Mouse (Mus musculus) ES-E14 (cell line): ENCODE data around the gene Lyrm9. TPM values are rescaled to one million over a fixed set of nuclear protein-coding genes. Genes with fewer than 3 reads are reported as not detected.

Experiments used
- DNase-seq: peaks from one replicate; pipeline ENCODE4 v3.0.0-alpha.2; 2013; ENCODE audit warnings: low read depth, low spot score
- H3K27ac ChIP-seq: 2 replicates; pipeline ENCODE4 v1.5.1; 2012; ENCODE audit warnings: low read depth, mild to moderate bottlenecking, low read length, moderate library complexity, mixed read lengths; ENCODE audit not compliant: poor library complexity, insufficient read depth, severe bottlenecking
- H3K36me3 ChIP-seq: 2 replicates; pipeline ENCODE4 v1.6.1; 2012; ENCODE audit warnings: mild to moderate bottlenecking, low read length, moderate library complexity, mixed read lengths; ENCODE audit not compliant: control insufficient read depth, poor library complexity, insufficient read depth, severe bottlenecking
- H3K4me1 ChIP-seq, 2 experiments: fragments of 150-350 bp in 1 of 2; sonication (generic) in 1 of 2; 2 replicates each; pipeline ENCODE4 v1.6.1; 2012; ENCODE audit warnings: low read length in 2 of 2, mild to moderate bottlenecking in 1 of 2, mixed read lengths in 1 of 2; ENCODE audit not compliant: control insufficient read depth in 2 of 2, insufficient read depth in 2 of 2, poor library complexity in 1 of 2
- H3K4me3 ChIP-seq, 2 experiments: fragments of 150-350 bp in 1 of 2; sonication (generic) in 1 of 2; 2 replicates each; pipeline ENCODE4 v1.5.1; 2012; ENCODE audit warnings: low read length in 2 of 2, low read depth in 1 of 2, mild to moderate bottlenecking in 1 of 2, mixed read lengths in 1 of 2; ENCODE audit not compliant: insufficient read depth in 1 of 2, poor library complexity in 1 of 2, severe bottlenecking in 1 of 2
- H3K9ac ChIP-seq: 2 replicates; pipeline ENCODE4 v1.6.1; 2012; ENCODE audit warnings: low read depth, mild to moderate bottlenecking, low read length, mixed read lengths; ENCODE audit not compliant: poor library complexity, insufficient read depth, severe bottlenecking
- H3K9me3 ChIP-seq: fragments of 150-350 bp; sonication (generic); 2 replicates; pipeline ENCODE4 v1.6.1; 2012; ENCODE audit warnings: low read depth, mild to moderate bottlenecking, low read length; ENCODE audit not compliant: control insufficient read depth, insufficient read depth
- CHD2 ChIP-seq: IDR thresholded peaks from 2 replicates; pipeline ENCODE4 v1.6.1; 2014; ENCODE audit warnings: mild to moderate bottlenecking, low read depth, low read length, inconsistent platforms
- HCFC1 ChIP-seq: IDR thresholded peaks from 2 replicates; pipeline ENCODE4 v1.6.1; 2012; ENCODE audit warnings: low read length, inconsistent platforms, borderline replicate concordance; ENCODE audit not compliant: insufficient read depth
- MAFK ChIP-seq: IDR thresholded peaks from 2 replicates; pipeline ENCODE4 v1.6.1; 2014; ENCODE audit warnings: mild to moderate bottlenecking, low read depth, low read length, inconsistent platforms; ENCODE audit not compliant: insufficient read depth
- ZC3H11A ChIP-seq: IDR thresholded peaks from 2 replicates; pipeline ENCODE4 v1.6.1; 2012; ENCODE audit warnings: low read depth, mild to moderate bottlenecking, inconsistent platforms, low read length, borderline replicate concordance
- ZNF384 ChIP-seq: IDR thresholded peaks from 2 replicates; pipeline ENCODE4 v1.6.1; 2012; ENCODE audit warnings: low read depth, low read length, inconsistent platforms
- in situ Hi-C, 2 experiments: fragments of 600-800 bp; cut with MboI; formaldehyde crosslinking; loops; one replicate each; pipeline ENCODE4 v1.15.1; 2025; ENCODE audit warnings: low sequenced_read_pairs in 2 of 2, inconsistent platforms in 1 of 2; ENCODE audit not compliant: unreplicated experiment in 2 of 2
- total RNA-seq: library from RNA; depleted of rRNA; stranded (reverse); fragments of 300-350 nt; gene quantifications from 2 replicates; pipeline ENCODE4 v1.2.3, GENCODE M21; 2012

Lyrm9 gene
- total RNA-seq, 1 experiment: 19.1 TPM

- H3K4me1 ChIP-seq: peaks cover 2 to 7% of the 10 kb centered on the region in 2 experiments; a peak in 2 of 4 replicates
- no peaks in the 10 kb centered on the region for H3K9me3 ChIP-seq
- in situ Hi-C loops: no loop called here
- H3K36me3 ChIP-seq: no peaks in the 10 kb centered on the region
- no peak overlapping the region for H3K9ac ChIP-seq
- H3K27ac ChIP-seq: no peak overlapping the region
- no peak for DNase-seq
- no peak for TF ChIP-seq ZC3H11A
- no peak for TF ChIP-seq HCFC1
- no peak for TF ChIP-seq CHD2
- no peak for TF ChIP-seq MAFK
- no peak for TF ChIP-seq ZNF384
- H3K4me3 ChIP-seq: no peak overlapping the region
These were observed 21.8 kb upstream of the Lyrm9 start for GRCm38 (mm10) chr11:78804551-78804950.

- in situ Hi-C loops: no loop called here
- TF ChIP-seq ZC3H11A: no peak
- TF ChIP-seq HCFC1: no peak
- TF ChIP-seq CHD2: no peak
- no peak for TF ChIP-seq MAFK
- TF ChIP-seq ZNF384: no peak
- no peak for DNase-seq
- Histone ChIP-seq H3K9ac (no peak overlapping the region), H3K27ac (no peak overlapping the region), H3K36me3 (no peaks in the 10 kb centered on the region), H3K4me1 (peaks cover under 1 to 7% of the 10 kb centered on the region in 2 experiments; a peak in 2 of 4 replicates), H3K9me3 (no peaks in the 10 kb centered on the region), H3K4me3 (no peak overlapping the region)
These were observed 21.2 kb upstream of the Lyrm9 start for GRCm38 (mm10) chr11:78805198-78805597.

GRCm38 (mm10) chr11:78805691-78806137 lies 20.7 kb upstream of the Lyrm9 start:
- Histone ChIP-seq H3K4me3 (no peak overlapping the region), H3K9me3 (no peaks in the 10 kb centered on the region), H3K4me1 (peaks cover 0 to 7% of the 10 kb centered on the region in 2 experiments; a peak in 2 of 4 replicates), H3K36me3 (no peaks in the 10 kb centered on the region), H3K27ac (no peak overlapping the region), H3K9ac (no peak overlapping the region)
- DNase-seq: no peak
- in situ Hi-C loops: no loop called here
- no peak for TF ChIP-seq HCFC1
- TF ChIP-seq ZC3H11A: no peak
- TF ChIP-seq CHD2: no peak
- TF ChIP-seq MAFK: no peak
- TF ChIP-seq ZNF384: no peak

GRCm38 (mm10) chr11:78807341-78808108 lies 18.9 kb upstream of the Lyrm9 start:
- no peak overlapping the region for H3K27ac ChIP-seq
- in situ Hi-C loops: no loop called here
- no peak overlapping the region for H3K9ac ChIP-seq
- H3K9me3 ChIP-seq: no peaks in the 10 kb centered on the region
- TF ChIP-seq CHD2 (no peak), MAFK (peak; percentile 69), ZC3H11A (no peak)
- no peaks in the 10 kb centered on the region for H3K36me3 ChIP-seq
- H3K4me1 ChIP-seq: peaks cover 0 to 7% of the 10 kb centered on the region in 2 experiments; a peak in 2 of 4 replicates
- no peak overlapping the region for H3K4me3 ChIP-seq
- DNase-seq: peak; percentile 72
